Mouse (Mus musculus): Measurements from ENCODE around the gene Zbtb17. TPM values are rescaled to one million over a fixed set of nuclear protein-coding genes. Genes with fewer than 3 reads are reported as not detected.

Gene Zbtb17
- 10 to 100 TPM; 14.8 to 18.7 TPM for total RNA-seq (2021)
- long read RNA-seq, experiment 1, transcript Zbtb17-201 (16 exons, 2,722 nt): major isoform, 14 of 27 reads
- long read RNA-seq, experiment 1, partial matches to known transcripts: 7 of 27 reads
- long read RNA-seq, experiment 1, other reads (novel, unspliced or antisense): 6 of 27 reads
- long read RNA-seq, experiment 2, partial matches to known transcripts: 5 of 9 reads
- long read RNA-seq, experiment 2, other reads (novel, unspliced or antisense): 2 of 9 reads

- DNase-seq: peak; percentile 92 to 95
Measured at GRCm38 (mm10) chr4:141444451-141445327, at the start of gene Zbtb17. Zbtb17 (plus strand) TSS chr4:141444654.

DNA sequence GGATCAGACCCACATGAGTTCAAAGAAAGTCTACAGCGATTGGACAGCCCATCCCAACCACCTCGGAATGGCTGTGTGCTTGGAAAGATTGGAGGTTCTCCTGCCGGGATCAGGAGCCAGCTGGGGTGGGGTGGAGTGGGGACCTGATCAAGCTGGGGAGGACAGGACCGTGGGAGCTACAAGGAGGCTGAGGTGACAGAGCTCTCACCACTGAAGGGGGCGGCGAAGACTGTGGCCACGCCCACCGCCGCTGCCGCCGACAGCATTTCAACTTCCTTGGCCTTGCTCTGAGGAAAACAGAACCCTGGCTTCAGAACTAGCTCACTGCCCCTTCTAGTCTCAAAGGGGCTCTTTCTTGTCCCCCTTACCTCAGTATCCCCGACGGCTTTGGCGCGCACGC lies 49.7 kb upstream of the Zbtb17 start:
- DNase-seq: no peak

- no peak for DNase-seq
Measured at GRCm38 (mm10) chr4:141397861-141398260, 46.6 kb upstream of the Zbtb17 start.

- no peak for DNase-seq
Measured at GRCm38 (mm10) chr4:141398545-141398944, 45.9 kb upstream of the Zbtb17 start, which contains the start of gene Clcnka. Clcnka (minus strand) TSS chr4:141398724.

- no peak for DNase-seq
Measured at GRCm38 (mm10) chr4:141400171-141400570, 44.3 kb upstream of the Zbtb17 start.

DNA sequence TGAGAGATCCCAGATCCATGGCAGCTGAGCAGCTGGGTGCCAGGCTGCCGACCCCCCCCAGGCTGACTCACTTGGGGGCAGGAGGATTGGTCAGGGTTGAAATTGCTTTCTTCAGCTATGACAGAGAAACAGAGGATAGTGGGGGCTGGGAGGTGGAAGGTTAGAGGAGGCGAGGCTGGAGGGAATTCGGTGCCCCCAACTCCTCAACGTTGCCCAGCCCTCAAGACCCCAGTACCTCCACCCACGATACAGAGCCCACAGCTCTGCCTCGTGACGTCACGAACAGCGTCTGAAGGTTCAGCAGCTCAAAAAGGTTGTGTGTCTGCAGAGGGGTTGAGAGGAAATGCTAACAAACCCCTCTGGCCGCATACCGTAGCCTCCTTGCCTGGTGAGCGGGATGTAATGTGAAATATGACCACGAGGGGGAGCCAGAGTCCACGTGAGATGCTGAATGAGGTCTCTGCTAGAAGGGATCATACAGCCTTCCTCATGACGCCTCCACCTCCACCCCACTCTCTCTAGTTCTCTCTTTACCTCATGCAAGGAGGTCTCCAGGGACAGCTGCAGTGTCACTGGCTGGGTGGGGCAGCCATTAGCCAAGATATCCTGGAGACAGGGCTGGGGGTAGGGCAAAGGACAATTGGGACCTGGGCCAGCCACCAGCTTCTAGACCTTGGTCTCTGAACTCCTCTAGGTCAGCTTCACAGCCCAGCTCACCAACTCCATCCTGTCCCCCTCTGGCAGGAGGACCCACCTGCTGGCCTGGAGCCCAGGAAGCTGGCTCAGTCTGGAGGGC lies 39.7 kb upstream of the Zbtb17 start:
- peak; percentile 86 to 87 for DNase-seq

DNA sequence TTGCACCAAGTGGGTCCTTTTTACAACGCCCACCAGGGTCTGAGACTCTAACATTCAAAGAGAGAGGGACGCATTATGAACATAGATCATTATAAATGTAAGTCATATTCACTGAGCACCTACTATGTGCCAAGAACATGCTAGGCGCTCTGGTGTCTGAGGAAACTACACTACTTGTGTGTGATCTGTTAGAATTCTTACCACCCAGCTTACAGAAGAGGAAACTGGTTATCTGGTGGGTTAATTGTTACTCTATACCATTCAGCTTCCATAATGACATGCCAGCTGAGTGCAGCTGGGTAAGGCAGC lies 39.2 kb upstream of the Zbtb17 start:
- DNase-seq: no peak

DNA sequence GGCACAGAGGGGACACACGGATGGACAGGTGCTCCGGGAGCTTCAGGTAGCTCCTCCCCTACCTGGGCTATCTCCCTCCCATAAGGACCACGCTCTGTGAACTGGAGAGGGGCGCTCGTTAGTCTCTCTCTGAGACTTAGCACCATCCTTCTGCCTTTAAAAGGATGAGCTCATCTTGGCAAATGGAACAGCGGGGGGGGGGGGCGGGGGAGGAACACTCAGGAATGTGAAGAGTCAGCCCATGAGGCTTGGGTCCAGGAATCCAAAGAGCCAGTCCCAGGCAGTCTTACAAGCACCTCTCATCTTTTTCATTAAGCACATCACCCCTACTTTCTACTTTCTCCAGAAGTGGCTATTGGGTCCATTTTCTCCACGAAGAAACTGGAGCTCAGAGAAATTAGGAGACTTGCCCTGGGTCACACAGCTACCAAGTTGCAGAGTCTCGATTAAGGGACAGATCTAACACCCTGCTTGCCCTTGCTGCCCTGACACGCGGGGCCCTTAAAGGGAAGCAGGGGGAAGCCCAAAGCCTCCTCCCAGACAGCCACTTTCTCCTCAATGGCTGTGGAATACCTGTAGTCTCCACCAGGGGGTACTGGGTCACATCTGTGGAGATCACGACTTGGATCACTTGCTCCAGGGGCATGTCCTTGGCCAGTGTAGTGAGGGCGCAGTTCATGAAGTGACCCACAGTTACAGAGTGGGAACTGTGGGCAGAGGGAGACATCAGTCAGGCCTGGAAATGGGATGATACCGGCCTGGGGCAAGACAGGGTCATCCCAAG lies 37.7 kb upstream of the Zbtb17 start:
- DNase-seq: peak; percentile 53 to 64

DNA sequence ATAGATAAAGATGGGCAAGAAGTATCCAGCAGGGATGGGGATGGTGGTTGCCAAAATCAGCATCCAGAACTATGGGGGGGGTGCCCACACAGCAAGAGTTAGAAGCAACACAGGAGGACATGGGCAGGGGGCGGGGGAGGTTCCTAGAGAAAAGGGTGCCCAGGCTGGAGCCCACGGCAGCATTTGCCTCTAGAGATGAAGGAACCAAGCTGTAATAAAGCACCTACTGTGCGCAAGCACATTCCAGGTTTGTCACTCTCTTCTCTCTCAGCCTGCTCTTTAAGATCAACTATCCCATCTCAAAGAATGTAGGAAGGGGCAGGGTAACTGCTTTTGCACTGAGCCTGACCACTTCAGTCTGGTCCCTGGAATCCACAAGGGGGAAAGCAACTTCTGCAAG lies 35.9 kb upstream of the Zbtb17 start:
- no peak for DNase-seq

GRCm38 (mm10) chr4:141411430-141411992 lies 32.9 kb upstream of the Zbtb17 start:
- DNase-seq: no peak

- no peak for DNase-seq
Measured at GRCm38 (mm10) chr4:141415924-141416323, 28.5 kb upstream of the Zbtb17 start, which contains the start of gene Clcnkb. Clcnkb (minus strand) TSS chr4:141416014.

DNA sequence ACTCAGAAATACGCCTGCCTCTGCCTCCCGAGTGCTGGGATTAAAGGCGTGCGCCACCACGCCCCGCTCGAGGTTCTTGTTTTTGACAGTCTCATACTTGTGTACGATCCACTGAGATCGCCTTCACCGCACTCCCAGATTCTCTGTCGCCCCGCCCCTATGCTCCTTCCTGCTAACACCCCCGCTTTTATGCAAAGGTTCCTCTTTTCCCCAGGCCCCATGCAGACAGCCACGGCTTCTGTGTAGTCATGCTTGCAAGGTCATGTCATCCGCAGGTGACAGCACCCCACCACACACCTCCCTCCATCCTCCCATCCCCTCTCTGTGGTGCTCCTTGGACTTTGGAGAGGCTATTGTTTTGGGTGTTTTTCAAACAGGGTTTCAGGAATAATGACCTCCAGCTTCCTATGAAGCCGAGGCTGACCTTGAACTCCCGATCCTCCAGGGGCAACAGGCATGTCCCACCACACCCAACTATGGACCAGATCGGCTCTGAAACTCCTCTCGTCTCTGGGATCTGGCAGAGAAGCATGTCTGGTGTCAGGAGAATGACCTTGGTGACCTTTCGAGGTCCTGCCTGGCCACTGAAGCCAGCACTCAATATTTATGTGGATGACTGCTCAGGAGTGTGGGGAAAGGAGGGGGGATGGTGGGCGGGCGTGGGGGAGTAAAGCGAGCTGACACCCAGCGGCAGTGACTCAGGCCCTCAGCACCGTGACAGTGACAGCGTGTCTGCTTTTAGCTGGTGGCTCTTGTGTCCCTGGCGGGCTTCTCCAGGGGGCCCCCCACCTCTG lies 24.9 kb upstream of the Zbtb17 start:
- peak; percentile 56 to 57 for DNase-seq

- DNase-seq: no peak
Measured at GRCm38 (mm10) chr4:141420192-141420829, 24.1 kb upstream of the Zbtb17 start, which contains the start of gene Hspb7. Hspb7 (plus strand) TSS chr4:141420779.

GRCm38 (mm10) chr4:141420886-141421285 lies 23.6 kb upstream of the Zbtb17 start:
- DNase-seq: no peak

- peak; percentile 44 to 49 for DNase-seq
Measured at GRCm38 (mm10) chr4:141421423-141421822, 23.0 kb upstream of the Zbtb17 start.

DNA sequence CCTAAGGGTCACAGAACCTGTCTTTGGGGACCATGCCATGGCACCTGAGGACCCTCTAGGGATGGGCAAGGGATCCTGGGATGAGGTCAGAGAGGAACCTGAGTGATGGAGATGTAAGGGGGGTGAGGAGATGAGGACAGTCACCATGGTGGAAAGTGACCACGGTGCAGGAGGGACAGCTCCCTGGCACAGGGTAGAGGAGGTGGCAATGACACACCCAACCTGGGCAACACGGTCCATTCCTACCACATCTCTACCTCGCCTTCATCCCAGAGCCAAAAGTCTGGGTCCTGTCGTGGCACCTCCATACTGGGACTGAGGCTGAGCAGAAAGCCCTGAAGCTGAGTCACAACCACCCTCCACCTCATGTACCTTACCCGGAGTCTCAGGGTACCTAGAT lies 21.6 kb upstream of the Zbtb17 start:
- no peak for DNase-seq

DNA sequence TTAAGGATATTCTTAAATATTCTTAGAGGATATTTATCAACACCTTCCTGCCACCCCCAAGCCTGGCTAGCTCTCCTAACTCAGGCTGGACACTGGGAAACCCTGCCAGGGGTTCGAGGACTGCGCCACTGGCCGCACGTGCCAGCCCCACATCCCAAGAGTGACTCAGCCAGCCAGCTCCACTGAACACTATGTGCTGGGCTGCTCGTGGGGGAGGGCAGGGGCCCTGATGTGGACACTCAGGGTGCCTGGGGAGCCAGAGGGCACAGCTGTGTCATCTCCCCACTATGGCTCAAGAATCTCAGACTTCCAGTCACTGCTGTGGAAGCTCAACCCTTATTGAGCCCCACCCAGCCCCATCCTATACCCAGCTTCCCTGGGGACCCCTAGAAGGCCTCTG lies 21.2 kb upstream of the Zbtb17 start:
- peak in 1 of 2 experiments; percentile 63 for DNase-seq

DNA sequence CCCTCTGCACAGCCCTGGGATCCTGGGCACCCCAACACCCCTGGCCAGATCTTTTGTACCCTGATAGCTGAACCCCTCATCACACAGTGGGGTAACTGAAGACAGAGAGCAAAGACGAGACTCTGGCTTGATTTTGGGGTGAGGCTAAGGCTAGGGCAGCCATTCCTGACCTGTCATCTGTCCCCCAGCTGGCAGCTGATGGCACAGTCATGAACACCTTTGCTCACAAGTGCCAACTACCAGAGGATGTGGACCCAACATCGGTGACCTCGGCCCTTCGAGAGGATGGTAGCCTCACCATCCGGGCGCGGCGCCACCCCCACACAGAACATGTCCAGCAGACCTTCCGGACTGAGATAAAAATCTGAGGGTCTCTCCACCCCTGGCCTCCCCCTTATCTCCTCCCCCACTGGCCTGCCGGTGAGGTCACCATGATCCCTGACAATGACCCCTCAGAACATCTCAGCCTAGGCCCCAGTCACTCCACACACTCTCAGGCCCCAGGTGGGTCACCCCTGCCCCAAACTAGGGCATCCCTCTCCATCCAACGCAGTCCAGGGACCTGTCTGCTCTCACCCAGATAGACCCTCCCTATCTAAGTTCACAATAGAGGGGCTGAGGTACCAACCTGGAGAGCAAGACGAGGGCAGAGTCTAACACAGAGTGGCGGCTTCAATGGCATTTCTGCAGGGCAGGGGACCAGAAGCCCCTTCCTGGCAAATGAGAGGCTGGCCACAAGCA lies 20.6 kb upstream of the Zbtb17 start:
- DNase-seq: no peak
